Mouse (Mus musculus): ENCODE measurements at regions not wholly inside any gene's neighbourhood (a gene's known extent, or its start where the extent isn't known, plus 50 kb on each side); places are given as distances from the start of the nearest gene placed in this dataset.

- Histone ChIP-seq H3K4me1 (peaks cover 38% of the 10 kb centered on the region), H3K27me3 (no peaks in the 10 kb centered on the region), H3K9me3 (no peaks in the 10 kb centered on the region), H3K36me3 (no peaks in the 10 kb centered on the region), H3K4me2 (replicated peaks) (no peak overlapping the region), H3K27ac (no peak overlapping the region), H3K4me3 (no peak overlapping the region), H3K9ac (no peak overlapping the region)
- WGBS = 85% methylated on average over 10 of the region's 10 CpGs
- ATAC-seq (ENCODE audit: low FRiP score, low read depth) = no peak
These were observed 204.2 kb downstream of the Nrp2 start for GRCm38 (mm10) chr1:62907243-62907642.
